Mouse (Mus musculus) testis, adult 2 months (tissue): ENCODE data around the gene Ppan.

Experiments used
- CTCF ChIP-seq: fragments of 200-500 bp; IDR thresholded peaks from 2 replicates; pipeline ENCODE4 v1.5.1; 2012; ENCODE audit warnings: low read depth, mild to moderate bottlenecking, inconsistent platforms, low read length, moderate library complexity; ENCODE audit not compliant: control insufficient read depth, insufficient read depth, insufficient replicate concordance
- POLR2A ChIP-seq: fragments of 200-500 bp; IDR thresholded peaks from 2 replicates; pipeline ENCODE4 v1.6.1; 2012; ENCODE audit warnings: low read depth, mild to moderate bottlenecking, inconsistent platforms, low read length, moderate library complexity; ENCODE audit not compliant: control insufficient read depth

DNA sequence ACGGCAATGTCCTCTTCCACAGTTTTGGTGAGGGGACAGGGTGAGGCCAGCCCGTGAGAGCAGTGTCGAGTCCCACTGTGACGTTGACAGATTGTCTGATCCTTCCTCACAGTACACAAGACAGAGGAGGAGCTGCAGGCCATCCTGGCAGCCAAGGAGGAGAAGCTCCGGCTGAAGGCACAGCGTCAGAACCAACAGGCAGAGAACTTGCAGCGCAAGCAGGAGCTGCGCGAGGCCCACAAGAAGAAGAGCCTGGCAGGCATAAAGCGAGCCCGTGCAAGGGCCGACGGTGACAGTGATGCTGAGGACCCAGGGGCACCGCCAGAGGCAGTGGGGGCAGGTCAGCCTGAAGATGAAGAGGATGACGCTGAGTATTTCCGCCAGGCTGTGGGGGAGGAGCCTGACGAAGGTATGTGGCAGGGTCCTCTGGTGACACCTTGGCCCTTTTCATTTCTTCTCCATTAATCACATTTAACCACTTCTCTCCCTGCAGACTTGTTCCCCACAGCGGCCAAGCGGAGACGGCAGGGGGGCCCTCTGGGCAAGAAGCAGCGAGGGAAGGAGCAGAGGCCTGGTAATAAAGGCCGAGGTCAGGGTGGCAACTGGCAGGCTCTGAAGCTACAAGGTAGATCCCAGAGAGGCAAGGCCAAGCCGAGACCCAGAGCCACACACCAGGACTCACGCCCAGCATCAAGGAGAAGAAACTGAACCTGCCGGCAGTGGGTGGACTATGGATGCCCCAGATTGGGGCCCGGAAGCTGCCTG lies 3.5 kb downstream of the Ppan start:
- no peak for TF ChIP-seq CTCF
- TF ChIP-seq POLR2A, result no peak
